Mouse (Mus musculus): ENCODE results near the gene Trpm3. TPM values are rescaled to one million over a fixed set of nuclear protein-coding genes. Genes with fewer than 3 reads are reported as not detected.

Trpm3 gene
- total and polyA plus RNA-seq, 3 experiments = 0.49 TPM; not detected in 2

- Histone ChIP-seq H3K4me1 (ENCODE audit: insufficient read depth, low read depth, low read length) (no peaks in the 10 kb centered on the region), H3K36me3 (replicated peaks) (no peaks in the 10 kb centered on the region), H3K4me3 (ENCODE audit: low read depth, low read length) (no peak overlapping the region), H3K9me3 (replicated peaks) (no peaks in the 10 kb centered on the region), H3K27me3 (ENCODE audit: insufficient read depth, low read length) (no peaks in the 10 kb centered on the region)
- no peak for ATAC-seq (ENCODE audit: extremely low read depth, insufficient number of reproducible peaks, low FRiP score, poor library complexity, severe bottlenecking)
- no peak for TF ChIP-seq GATA1 (IDR thresholded peaks at IDR 0.05; ENCODE audit: borderline replicate concordance, low read length)
- no peak for TF ChIP-seq CTCF (IDR thresholded peaks at IDR 0.05; ENCODE audit: low read depth, low read length)
- TF ChIP-seq POLR2AphosphoS5 (IDR thresholded peaks at IDR 0.05; ENCODE audit: insufficient replicate concordance, low read depth, low read length) = no peak
- TF ChIP-seq GATA2 (IDR thresholded peaks at IDR 0.05; ENCODE audit: borderline replicate concordance, low read depth, low read length) = no peak
- TF ChIP-seq TAL1 (conservative IDR thresholded peaks at IDR 0.05; ENCODE audit: low read depth, low read length) = no peak
- no peak for DNase-seq (ENCODE audit: low spot score)
These were observed 50.9 kb downstream of the Trpm3 start for GRCm38 (mm10) chr19:22189716-22190115.

GRCm38 (mm10) chr19:22222520-22222919 is 83.7 kb downstream of the Trpm3 start:
- no peak for TF ChIP-seq POLR2AphosphoS5 (IDR thresholded peaks at IDR 0.05; ENCODE audit: insufficient replicate concordance, low read depth, low read length)
- DNase-seq (ENCODE audit: low spot score) = no peak
- ATAC-seq (ENCODE audit: extremely low read depth, insufficient number of reproducible peaks, low FRiP score, poor library complexity, severe bottlenecking) = no peak
- no peak overlapping the region for H3K4me3 ChIP-seq (ENCODE audit: low read depth, low read length)
- H3K27me3 ChIP-seq (ENCODE audit: insufficient read depth, low read length) = no peaks in the 10 kb centered on the region
- no peaks in the 10 kb centered on the region for H3K9me3 ChIP-seq (replicated peaks)
- no peaks in the 10 kb centered on the region for H3K36me3 ChIP-seq (replicated peaks)
- no peaks in the 10 kb centered on the region for H3K4me1 ChIP-seq (ENCODE audit: insufficient read depth, low read depth, low read length)

GRCm38 (mm10) chr19:22234187-22234586 is 95.3 kb downstream of the Trpm3 start:
- Histone ChIP-seq H3K36me3 (replicated peaks) (no peaks in the 10 kb centered on the region), H3K4me1 (ENCODE audit: insufficient read depth, low read depth, low read length) (no peaks in the 10 kb centered on the region), H3K27me3 (ENCODE audit: insufficient read depth, low read length) (no peaks in the 10 kb centered on the region), H3K9me3 (replicated peaks) (no peaks in the 10 kb centered on the region), H3K4me3 (ENCODE audit: low read depth, low read length) (no peak overlapping the region)
- TF ChIP-seq GATA1 (IDR thresholded peaks at IDR 0.05; ENCODE audit: borderline replicate concordance, low read length) = no peak
- no peak for TF ChIP-seq TAL1 (conservative IDR thresholded peaks at IDR 0.05; ENCODE audit: low read depth, low read length)
- TF ChIP-seq GATA2 (IDR thresholded peaks at IDR 0.05; ENCODE audit: borderline replicate concordance, low read depth, low read length) = no peak
- no peak for TF ChIP-seq POLR2AphosphoS5 (IDR thresholded peaks at IDR 0.05; ENCODE audit: insufficient replicate concordance, low read depth, low read length)
- no peak for TF ChIP-seq CTCF (IDR thresholded peaks at IDR 0.05; ENCODE audit: low read depth, low read length)
- DNase-seq (ENCODE audit: low spot score) (no peak), ATAC-seq (ENCODE audit: extremely low read depth, insufficient number of reproducible peaks, low FRiP score, poor library complexity, severe bottlenecking) (no peak)

- TF ChIP-seq GATA1 (IDR thresholded peaks at IDR 0.05; ENCODE audit: borderline replicate concordance, low read length) = no peak
- no peak for TF ChIP-seq TAL1 (conservative IDR thresholded peaks at IDR 0.05; ENCODE audit: low read depth, low read length)
- no peak for TF ChIP-seq GATA2 (IDR thresholded peaks at IDR 0.05; ENCODE audit: borderline replicate concordance, low read depth, low read length)
- no peak for TF ChIP-seq CTCF (IDR thresholded peaks at IDR 0.05; ENCODE audit: low read depth, low read length)
- no peak for TF ChIP-seq POLR2AphosphoS5 (IDR thresholded peaks at IDR 0.05; ENCODE audit: insufficient replicate concordance, low read depth, low read length)
- Histone ChIP-seq H3K27me3 (ENCODE audit: insufficient read depth, low read length) (no peaks in the 10 kb centered on the region), H3K36me3 (replicated peaks) (no peaks in the 10 kb centered on the region), H3K9me3 (replicated peaks) (no peaks in the 10 kb centered on the region), H3K4me3 (ENCODE audit: low read depth, low read length) (no peak overlapping the region), H3K4me1 (ENCODE audit: insufficient read depth, low read depth, low read length) (no peaks in the 10 kb centered on the region)
- ATAC-seq (ENCODE audit: extremely low read depth, insufficient number of reproducible peaks, low FRiP score, poor library complexity, severe bottlenecking) (no peak), DNase-seq (ENCODE audit: low spot score) (no peak)
These were observed 110.2 kb downstream of the Trpm3 start for GRCm38 (mm10) chr19:22249076-22249475.

GRCm38 (mm10) chr19:22272916-22273315 is 134.1 kb downstream of the Trpm3 start:
- H3K9me3 ChIP-seq (replicated peaks) = no peaks in the 10 kb centered on the region
- no peak overlapping the region for H3K4me3 ChIP-seq (ENCODE audit: low read depth, low read length)
- ATAC-seq (ENCODE audit: extremely low read depth, insufficient number of reproducible peaks, low FRiP score, poor library complexity, severe bottlenecking) = no peak
- DNase-seq (ENCODE audit: low spot score) = no peak
- H3K4me1 ChIP-seq (ENCODE audit: insufficient read depth, low read depth, low read length) = no peaks in the 10 kb centered on the region
- TF ChIP-seq GATA1 (IDR thresholded peaks at IDR 0.05; ENCODE audit: borderline replicate concordance, low read length) (no peak), POLR2AphosphoS5 (IDR thresholded peaks at IDR 0.05; ENCODE audit: insufficient replicate concordance, low read depth, low read length) (no peak), TAL1 (conservative IDR thresholded peaks at IDR 0.05; ENCODE audit: low read depth, low read length) (no peak), GATA2 (IDR thresholded peaks at IDR 0.05; ENCODE audit: borderline replicate concordance, low read depth, low read length) (no peak), CTCF (IDR thresholded peaks at IDR 0.05; ENCODE audit: low read depth, low read length) (no peak)
- H3K27me3 ChIP-seq (ENCODE audit: insufficient read depth, low read length) = 0 out of 2 replicates have a peak, but pooled peaks cover 2% of the 10 kb centered on the region
- H3K36me3 ChIP-seq (replicated peaks) = no peaks in the 10 kb centered on the region

GRCm38 (mm10) chr19:22284651-22285050 is 145.8 kb downstream of the Trpm3 start:
- H3K27me3 ChIP-seq (ENCODE audit: insufficient read depth, low read length) = no peaks in the 10 kb centered on the region
- ATAC-seq (ENCODE audit: extremely low read depth, insufficient number of reproducible peaks, low FRiP score, poor library complexity, severe bottlenecking) (no peak), DNase-seq (ENCODE audit: low spot score) (no peak)
- H3K4me1 ChIP-seq (ENCODE audit: insufficient read depth, low read depth, low read length) = no peaks in the 10 kb centered on the region
- no peak overlapping the region for H3K4me3 ChIP-seq (ENCODE audit: low read depth, low read length)
- H3K36me3 ChIP-seq (replicated peaks) = no peaks in the 10 kb centered on the region
- no peak for TF ChIP-seq TAL1 (conservative IDR thresholded peaks at IDR 0.05; ENCODE audit: low read depth, low read length)
- TF ChIP-seq GATA1 (IDR thresholded peaks at IDR 0.05; ENCODE audit: borderline replicate concordance, low read length) = no peak
- no peak for TF ChIP-seq GATA2 (IDR thresholded peaks at IDR 0.05; ENCODE audit: borderline replicate concordance, low read depth, low read length)
- no peak for TF ChIP-seq CTCF (IDR thresholded peaks at IDR 0.05; ENCODE audit: low read depth, low read length)
- TF ChIP-seq POLR2AphosphoS5 (IDR thresholded peaks at IDR 0.05; ENCODE audit: insufficient replicate concordance, low read depth, low read length) = no peak
- H3K9me3 ChIP-seq (replicated peaks) = no peaks in the 10 kb centered on the region

- Histone ChIP-seq H3K9me3 (replicated peaks) (no peaks in the 10 kb centered on the region), H3K4me3 (ENCODE audit: low read depth, low read length) (no peak overlapping the region), H3K4me1 (ENCODE audit: insufficient read depth, low read depth, low read length) (no peaks in the 10 kb centered on the region), H3K27me3 (ENCODE audit: insufficient read depth, low read length) (no peaks in the 10 kb centered on the region), H3K36me3 (replicated peaks) (no peaks in the 10 kb centered on the region)
- DNase-seq (ENCODE audit: low spot score) (no peak), ATAC-seq (ENCODE audit: extremely low read depth, insufficient number of reproducible peaks, low FRiP score, poor library complexity, severe bottlenecking) (no peak)
- TF ChIP-seq GATA2 (IDR thresholded peaks at IDR 0.05; ENCODE audit: borderline replicate concordance, low read depth, low read length) = no peak
- TF ChIP-seq GATA1 (IDR thresholded peaks at IDR 0.05; ENCODE audit: borderline replicate concordance, low read length) = no peak
- TF ChIP-seq POLR2AphosphoS5 (IDR thresholded peaks at IDR 0.05; ENCODE audit: insufficient replicate concordance, low read depth, low read length) = no peak
- TF ChIP-seq TAL1 (conservative IDR thresholded peaks at IDR 0.05; ENCODE audit: low read depth, low read length) = no peak
- no peak for TF ChIP-seq CTCF (IDR thresholded peaks at IDR 0.05; ENCODE audit: low read depth, low read length)
These were observed 153.8 kb downstream of the Trpm3 start for GRCm38 (mm10) chr19:22292671-22293070.
